Mouse (Mus musculus): ENCODE results near the gene Nfkbid. TPM values are rescaled to one million over a fixed set of nuclear protein-coding genes. Genes with fewer than 3 reads are reported as not detected.

Gene Nfkbid
- polyA plus RNA-seq, 1 experiment from 2014 or later: 1.4 TPM

GRCm38 (mm10) chr7:30434238-30434637, 12.7 kb downstream of the Nfkbid start:
- ATAC-seq (ENCODE audit: low FRiP score): no peak
- H3K9ac ChIP-seq: no peak overlapping the region
- H3K36me3 ChIP-seq (replicated peaks): peaks cover 32% of the 10 kb centered on the region
- 5% methylated on average over 10 of the region's 10 CpGs for WGBS
- H3K4me2 ChIP-seq: no peak overlapping the region
- H3K27ac ChIP-seq: no peak overlapping the region
- no peaks in the 10 kb centered on the region for H3K4me1 ChIP-seq
- no peaks in the 10 kb centered on the region for H3K9me3 ChIP-seq
- H3K4me3 ChIP-seq (replicated peaks): no peak overlapping the region
- H3K27me3 ChIP-seq: peaks cover 16% of the 10 kb centered on the region; the same call in 1 of the 2 replicates

DNA sequence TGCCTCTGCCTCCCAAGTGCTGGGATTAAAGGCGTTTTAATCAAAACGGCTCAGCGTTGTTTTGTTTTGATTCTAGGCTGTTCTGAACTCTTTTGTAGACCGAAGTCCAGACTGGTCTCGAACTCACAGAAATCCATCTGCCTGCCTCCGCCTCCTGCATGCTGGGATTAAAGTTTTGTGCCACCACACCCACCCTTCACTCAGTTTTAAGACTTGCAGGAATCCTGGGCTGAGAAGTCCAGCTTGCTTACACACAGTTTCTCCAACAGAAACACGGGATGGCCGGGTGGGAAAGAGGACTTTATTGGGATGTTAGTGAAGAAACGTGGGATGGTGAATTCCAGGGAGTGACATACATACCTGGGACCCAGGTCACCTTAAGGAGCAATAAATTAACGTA, 13.2 kb downstream of the Nfkbid start:
- ATAC-seq (ENCODE audit: low FRiP score): no peak
- no peak overlapping the region for H3K9ac ChIP-seq
- no peak overlapping the region for H3K4me3 ChIP-seq (replicated peaks)
- peaks cover 16% of the 10 kb centered on the region; the same call in 1 of the 2 replicates for H3K27me3 ChIP-seq
- WGBS: 73% methylated on average over 10 of the region's 10 CpGs
- no peaks in the 10 kb centered on the region for H3K4me1 ChIP-seq
- H3K36me3 ChIP-seq (replicated peaks): peaks cover 36% of the 10 kb centered on the region
- no peak overlapping the region for H3K27ac ChIP-seq
- H3K4me2 ChIP-seq: no peak overlapping the region
- H3K9me3 ChIP-seq: no peaks in the 10 kb centered on the region

DNA sequence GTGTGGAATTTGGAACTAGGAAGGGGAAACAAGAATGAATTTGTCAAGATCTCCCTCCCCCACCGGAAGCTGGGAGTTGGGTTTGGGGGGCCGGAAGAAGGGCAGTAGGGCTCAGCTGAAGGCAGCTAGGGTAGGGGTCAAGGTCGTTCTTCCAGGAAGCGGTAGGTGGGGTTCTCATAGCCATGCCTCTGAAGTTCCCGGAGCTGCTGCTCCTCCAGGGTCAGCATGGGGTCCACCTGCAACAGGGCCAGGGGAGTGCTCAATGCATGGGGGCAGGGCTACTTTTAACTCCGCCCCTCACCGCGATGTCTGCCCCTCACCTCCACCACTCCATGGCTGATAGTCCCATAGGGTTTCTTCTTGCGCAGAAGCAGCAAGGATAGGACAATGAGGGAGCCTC, 13.6 kb downstream of the Nfkbid start:
- Histone ChIP-seq H3K9ac (no peak overlapping the region), H3K4me2 (no peak overlapping the region), H3K9me3 (no peaks in the 10 kb centered on the region), H3K4me3 (replicated peaks) (no peak overlapping the region), H3K27me3 (peaks cover 19% of the 10 kb centered on the region; the same call in 1 of the 2 replicates), H3K27ac (no peak overlapping the region), H3K36me3 (replicated peaks) (peaks cover 41% of the 10 kb centered on the region), H3K4me1 (no peaks in the 10 kb centered on the region)
- ATAC-seq (ENCODE audit: low FRiP score): no peak
- WGBS: 50% methylated on average over 9 of the region's 9 CpGs

DNA sequence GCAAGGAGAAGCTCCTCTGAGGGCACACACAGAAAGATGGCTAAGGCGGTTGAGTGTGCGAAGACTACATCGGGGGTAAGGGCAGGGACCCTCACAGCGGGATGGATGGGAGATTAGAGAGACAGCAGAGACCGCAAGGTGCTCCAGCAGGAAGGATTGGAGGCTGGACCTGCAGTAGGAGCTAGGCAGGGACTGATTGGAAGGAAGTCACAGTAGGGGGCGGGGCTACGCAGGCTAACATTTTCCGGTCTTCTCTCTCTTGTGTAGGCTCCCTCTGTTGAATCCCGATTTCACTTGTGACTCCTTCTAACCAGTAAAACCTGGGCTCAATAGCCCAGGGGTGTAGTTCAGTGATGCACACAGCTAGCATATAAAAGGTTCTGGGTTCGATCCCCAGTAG, 15.3 kb downstream of the Nfkbid start:
- peaks cover 19% of the 10 kb centered on the region; the same call in 1 of the 2 replicates for H3K27me3 ChIP-seq
- 13% methylated on average over 10 of the region's 10 CpGs for WGBS
- no peak overlapping the region for H3K9ac ChIP-seq
- H3K27ac ChIP-seq: no peak overlapping the region
- no peak overlapping the region for H3K4me2 ChIP-seq
- no peaks in the 10 kb centered on the region for H3K9me3 ChIP-seq
- no peak for ATAC-seq (ENCODE audit: low FRiP score)
- 0 out of 2 replicates have a peak, but pooled peaks cover 3% of the 10 kb centered on the region for H3K4me1 ChIP-seq
- H3K4me3 ChIP-seq (replicated peaks): no peak overlapping the region
- H3K36me3 ChIP-seq (replicated peaks): peaks cover 50% of the 10 kb centered on the region

DNA sequence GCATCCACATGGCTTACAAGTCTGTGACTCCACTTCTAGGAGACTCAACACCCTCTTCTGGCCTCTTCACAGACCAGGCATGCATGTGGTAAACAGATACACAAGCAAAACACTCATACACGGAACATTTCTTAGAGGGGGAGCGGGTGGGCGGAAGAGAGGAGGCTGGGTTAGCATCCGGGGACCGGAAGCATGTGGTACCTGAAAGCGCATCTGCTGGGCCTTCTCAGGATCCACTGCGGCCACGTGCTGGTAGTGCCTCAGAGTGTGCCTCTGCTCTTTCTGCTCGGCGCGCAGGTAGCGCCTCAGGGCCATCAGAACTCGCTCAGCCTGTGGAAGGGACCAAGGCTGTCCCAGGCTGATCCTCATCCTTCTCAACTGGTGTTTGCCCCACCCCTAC, 18.2 kb downstream of the Nfkbid start:
- Histone ChIP-seq H3K27ac (no peak overlapping the region), H3K27me3 (peaks cover 19% of the 10 kb centered on the region; the same call in 1 of the 2 replicates), H3K36me3 (replicated peaks) (peaks cover 60% of the 10 kb centered on the region), H3K9ac (no peak overlapping the region), H3K4me1 (peaks cover 29% of the 10 kb centered on the region), H3K9me3 (no peaks in the 10 kb centered on the region), H3K4me3 (replicated peaks) (no peak overlapping the region), H3K4me2 (no peak overlapping the region)
- WGBS: 81% methylated on average over 13 of the region's 13 CpGs
- no peak for ATAC-seq (ENCODE audit: low FRiP score)

DNA sequence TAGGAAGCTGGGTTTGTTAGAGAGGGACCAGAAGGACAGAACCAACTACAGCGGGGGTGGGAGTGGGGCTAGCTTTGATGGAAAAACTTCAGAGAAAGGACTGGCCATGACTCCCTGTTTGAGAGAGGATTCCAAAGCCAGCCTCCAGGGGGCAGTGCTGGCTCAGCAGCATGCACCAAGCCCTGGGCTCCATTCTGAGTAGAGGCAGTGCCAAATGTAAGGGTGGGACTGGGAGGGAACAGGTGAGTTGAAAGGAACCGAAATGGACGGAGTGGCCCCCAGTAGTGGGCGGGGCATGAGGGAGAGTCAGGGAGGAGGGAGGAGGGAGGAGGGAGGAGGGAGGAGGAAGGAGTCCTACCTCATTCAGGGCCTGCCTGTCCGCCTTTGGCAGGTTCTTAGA, 19.2 kb downstream of the Nfkbid start:
- Histone ChIP-seq H3K4me3 (replicated peaks) (no peak overlapping the region), H3K36me3 (replicated peaks) (peaks cover 50% of the 10 kb centered on the region), H3K4me1 (peaks cover 36% of the 10 kb centered on the region), H3K9me3 (no peaks in the 10 kb centered on the region), H3K27me3 (peaks cover 13% of the 10 kb centered on the region; the same call in 1 of the 2 replicates), H3K27ac (no peak overlapping the region), H3K4me2 (no peak overlapping the region), H3K9ac (no peak overlapping the region)
- 56% methylated on average over 2 of the region's 5 CpGs for WGBS
- ATAC-seq (ENCODE audit: low FRiP score): no peak

DNA sequence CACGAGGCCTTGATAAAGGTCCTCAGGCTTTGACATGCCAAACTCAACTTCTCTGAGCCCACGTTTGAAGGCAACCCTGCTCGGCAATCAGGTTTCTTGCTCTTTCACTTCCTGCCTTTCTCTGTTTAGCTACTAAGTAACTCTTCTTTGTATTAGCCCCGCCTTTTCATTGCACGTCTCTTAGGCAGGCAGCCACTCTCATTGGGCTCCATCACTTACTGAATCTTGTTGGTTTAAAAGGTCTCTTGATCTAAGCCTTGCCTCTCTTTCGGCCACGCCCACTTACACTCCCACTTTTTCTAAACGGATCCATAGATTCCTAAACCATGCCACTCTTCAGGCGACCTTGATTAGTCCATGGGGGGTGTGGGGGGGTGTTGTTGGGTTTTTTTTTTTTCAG, 22.2 kb downstream of the Nfkbid start:
- 0 out of 2 replicates have a peak, but pooled peaks cover 3% of the 10 kb centered on the region for H3K27me3 ChIP-seq
- peak overlapping the region; percentile 85 for H3K4me2 ChIP-seq
- H3K27ac ChIP-seq: no peak overlapping the region
- H3K9ac ChIP-seq: no peak overlapping the region
- WGBS: 25% methylated on average over 9 of the region's 9 CpGs
- peak overlapping the region; percentile 84 for H3K4me3 ChIP-seq (replicated peaks)
- H3K4me1 ChIP-seq: peaks cover 42% of the 10 kb centered on the region
- 0 out of 2 replicates have a peak, but pooled peaks cover 4% of the 10 kb centered on the region for H3K9me3 ChIP-seq
- H3K36me3 ChIP-seq (replicated peaks): peaks cover 34% of the 10 kb centered on the region
- ATAC-seq (ENCODE audit: low FRiP score): no peak

DNA sequence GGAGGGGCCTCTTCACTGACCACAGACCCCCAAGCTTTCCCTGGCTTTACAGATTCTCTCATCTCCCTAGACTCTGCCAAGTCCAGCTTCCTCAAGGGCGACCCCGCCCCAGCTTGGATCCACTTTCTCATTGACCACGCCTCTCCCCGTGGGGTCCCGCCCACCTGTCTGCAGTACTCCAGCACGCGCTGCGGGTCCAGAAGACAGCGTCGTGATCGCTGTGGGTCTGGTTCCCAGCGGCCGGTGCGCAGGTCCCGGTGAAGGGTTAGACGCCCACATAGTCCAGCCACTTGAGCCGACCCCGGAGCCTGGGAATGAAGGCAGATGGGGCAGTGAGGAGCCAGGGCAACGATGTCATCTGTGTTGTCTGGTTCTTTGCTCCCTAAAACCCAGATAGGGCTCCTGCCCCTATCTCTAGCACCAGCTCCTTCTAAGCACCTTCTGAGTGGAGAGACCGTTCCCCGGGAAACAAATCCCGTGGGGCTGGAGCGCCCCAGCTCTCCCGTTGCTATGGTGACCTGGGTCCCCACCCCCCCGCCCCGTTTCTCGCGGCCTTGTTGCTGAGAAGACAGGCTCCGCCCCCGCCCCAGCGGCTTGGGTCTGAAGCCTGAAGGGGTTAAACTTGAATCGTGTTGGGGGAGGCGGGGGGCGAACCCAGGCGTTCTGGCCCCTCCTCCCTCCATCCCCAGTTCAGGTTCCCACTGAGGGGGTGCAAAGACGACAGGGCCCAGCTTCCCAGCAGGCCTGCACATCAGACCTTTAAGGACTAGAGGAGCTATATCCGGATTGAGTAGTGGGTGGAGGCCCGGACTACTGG, 22.8 kb downstream of the Nfkbid start:
- H3K27ac ChIP-seq: peak overlapping the region; percentile 95
- peak overlapping the region; percentile 85 for H3K4me2 ChIP-seq
- peaks cover 42% of the 10 kb centered on the region for H3K4me1 ChIP-seq
- peaks cover 28% of the 10 kb centered on the region for H3K36me3 ChIP-seq (replicated peaks)
- peak overlapping the region; percentile 84 for H3K4me3 ChIP-seq (replicated peaks)
- H3K27me3 ChIP-seq: 0 out of 2 replicates have a peak, but pooled peaks cover 3% of the 10 kb centered on the region
- H3K9me3 ChIP-seq: 0 out of 2 replicates have a peak, but pooled peaks cover 4% of the 10 kb centered on the region
- WGBS: under 1% methylated on average over 38 of the region's 38 CpGs
- peak overlapping the region; percentile 83 for H3K9ac ChIP-seq
- peak; percentile 67 for ATAC-seq (ENCODE audit: low FRiP score)

DNA sequence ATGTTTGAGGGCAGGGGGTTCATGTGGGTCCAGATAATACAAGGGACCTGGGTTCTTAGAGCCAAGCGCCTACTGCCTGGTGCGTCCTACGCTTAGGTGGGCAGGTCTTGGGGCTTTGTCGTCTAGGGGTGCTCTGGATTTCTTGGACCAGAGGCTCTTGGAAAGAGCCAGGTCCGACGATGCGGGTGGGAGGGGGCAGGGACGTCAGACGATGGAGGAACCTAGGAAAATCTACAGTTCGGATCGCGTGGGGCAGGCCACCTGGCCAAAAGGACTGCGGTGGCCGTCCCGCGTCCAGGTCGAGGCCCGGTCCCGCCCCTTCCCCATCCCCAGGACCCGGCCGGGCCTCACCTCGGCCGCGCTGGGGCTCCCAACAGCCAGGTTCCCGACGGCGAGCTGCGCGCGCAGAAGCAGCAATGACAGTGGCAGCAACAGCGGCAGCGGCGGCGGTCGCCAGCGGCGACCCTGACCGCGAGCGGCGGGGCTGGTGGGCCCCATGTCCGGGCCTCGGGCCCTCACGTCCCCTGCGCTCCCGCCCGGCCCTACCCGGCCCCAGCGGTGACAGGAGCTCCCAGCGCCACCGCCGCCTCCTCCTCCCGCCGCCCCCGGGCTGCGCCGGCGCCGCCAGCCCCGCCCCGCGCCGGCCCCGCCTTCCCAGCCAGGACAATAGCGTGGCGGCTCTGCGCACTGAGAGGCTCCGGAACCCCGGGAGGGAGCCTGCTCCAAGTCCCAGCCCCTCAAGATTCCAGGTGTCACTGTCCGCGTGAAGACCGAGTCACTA, 23.6 kb downstream of the Nfkbid start, which contains the start of gene Aplp1:
Aplp1 (minus strand) TSS at position 565 of the 781 bp plus-strand sequence.
- Histone ChIP-seq H3K9ac (peak within 1 kb of the TSS; percentile 83), H3K9me3 (0 out of 2 replicates have a peak, but pooled peaks cover 4% of the 10 kb centered on the region), H3K4me3 (replicated peaks) (peak within 1 kb of the TSS; percentile 84), H3K27me3 (no peaks in the 10 kb centered on the region; the same call in 1 of the 2 replicates), H3K27ac (peak within 1 kb of the TSS; percentile 95), H3K4me2 (peak within 1 kb of the TSS; percentile 85), H3K36me3 (replicated peaks) (peaks cover 20% of the 10 kb centered on the region), H3K4me1 (peaks cover 42% of the 10 kb centered on the region)
- peak; percentile 92 for ATAC-seq (ENCODE audit: low FRiP score)
- WGBS: under 1% methylated on average over 52 of the region's 72 CpGs

- no peak overlapping the region for H3K9ac ChIP-seq
- WGBS: 72% methylated on average over 7 of the region's 7 CpGs
- H3K4me1 ChIP-seq: peaks cover 19% of the 10 kb centered on the region
- H3K4me2 ChIP-seq: no peak overlapping the region
- H3K27me3 ChIP-seq: peaks cover 47% of the 10 kb centered on the region
- 0 out of 2 replicates have a peak, but pooled peaks cover 4% of the 10 kb centered on the region for H3K9me3 ChIP-seq
- H3K27ac ChIP-seq: no peak overlapping the region
- no peak overlapping the region for H3K4me3 ChIP-seq (replicated peaks)
- H3K36me3 ChIP-seq (replicated peaks): no peaks in the 10 kb centered on the region
- ATAC-seq (ENCODE audit: low FRiP score): no peak
Measured at GRCm38 (mm10) chr7:30450241-30450640, 28.7 kb downstream of the Nfkbid start.

- Histone ChIP-seq H3K4me2 (no peak overlapping the region; the same call in 1 of the 2 replicates), H3K27ac (no peak overlapping the region), H3K27me3 (peaks cover 78% of the 10 kb centered on the region), H3K9me3 (no peaks in the 10 kb centered on the region), H3K4me1 (peaks cover 33% of the 10 kb centered on the region), H3K36me3 (replicated peaks) (no peaks in the 10 kb centered on the region), H3K9ac (no peak overlapping the region), H3K4me3 (replicated peaks) (no peak overlapping the region)
- no peak for ATAC-seq (ENCODE audit: low FRiP score)
- 16% methylated on average over 25 of the region's 25 CpGs for WGBS
Measured at GRCm38 (mm10) chr7:30453327-30453726, 31.8 kb downstream of the Nfkbid start.

- H3K27ac ChIP-seq: no peak overlapping the region
- ATAC-seq (ENCODE audit: low FRiP score): no peak
- H3K4me1 ChIP-seq: peaks cover 38% of the 10 kb centered on the region
- no peak overlapping the region for H3K9ac ChIP-seq
- under 1% methylated on average over 25 of the region's 25 CpGs for whole genome bisulfite sequencing
- peak overlapping the region; percentile 11 for H3K4me3 ChIP-seq (replicated peaks)
- H3K27me3 ChIP-seq: peaks cover 82% of the 10 kb centered on the region
- peak overlapping the region; percentile 24 for H3K4me2 ChIP-seq
- no peaks in the 10 kb centered on the region for H3K9me3 ChIP-seq
- no peaks in the 10 kb centered on the region for H3K36me3 ChIP-seq (replicated peaks)
Measured at GRCm38 (mm10) chr7:30453766-30454165, 32.2 kb downstream of the Nfkbid start.
